In the genomic region with DNA sequence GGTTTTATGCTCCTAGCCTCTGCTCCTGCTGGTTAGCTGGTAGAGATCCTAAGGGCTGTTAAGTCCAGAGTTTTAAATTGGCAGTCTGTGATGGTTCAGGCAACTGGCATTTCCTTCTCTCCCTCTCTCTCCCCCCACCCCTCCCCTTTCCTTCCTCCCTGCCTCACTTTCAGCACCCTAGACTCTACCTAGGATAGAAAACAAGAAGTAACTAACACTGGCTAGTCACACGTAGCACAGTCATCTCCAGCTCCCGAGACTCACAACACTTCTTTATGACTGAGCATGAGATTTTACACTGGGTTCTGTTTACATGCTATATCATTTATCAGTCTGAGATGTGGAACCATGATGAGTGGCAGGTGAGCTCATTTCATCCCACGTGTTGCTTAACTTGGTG, we compare ENCODE assay signal across 28 mouse cellular contexts. TPM values are rescaled to one million over a fixed set of nuclear protein-coding genes. Genes with fewer than 3 reads are reported as not detected.
DNase-seq lines count a peak whose midpoint lies in the region; ATAC-seq and TF ChIP-seq lines count a peak whose summit lies in the region.
"Had no signal": no experiment of that assay in that cellular context is flagged by ENCODE, and none has a peak within 500 bp of the region (broad histone marks: within the 10 kb centered on the region; RNA-seq: fewer than 3 reads in every experiment).

No protein-coding gene starts in this region.

- no peak for ATAC-seq in intestine, embryonic 14.5 days (replicated peaks; ENCODE audit: low FRiP score, low TSS enrichment, low read depth)
- no peak for ATAC-seq in intestine, embryonic 16.5 days
- 0 out of 2 replicates have a peak, but pooled peaks have one; percentile 22 for ATAC-seq in common myeloid progenitor, adult 5-6 weeks (replicated peaks; ENCODE audit: low read depth, poor library complexity, severe bottlenecking)
- ATAC-seq in stomach, postnatal 0 days (ENCODE audit: low FRiP score, low TSS enrichment) = no peak
- ATAC-seq: activated CD4-positive, CD25-positive, alpha-beta regulatory T cell, adult 4 months; CD4-positive, CD25-positive, alpha-beta regulatory T cell, adult 4 months; forebrain, embryonic 13.5 days; forebrain, embryonic 15.5 days; forebrain, postnatal 0 days; Patski had no signal

- peak; percentile 34 for DNase-seq in intestine, embryonic 14.5 days (ENCODE audit: low spot score)
- DNase-seq in stomach, postnatal 0 days (ENCODE audit: low spot score) = peak; percentile 3
- no peak for DNase-seq in kidney, postnatal 25 days
- DNase-seq: adrenal gland, adult 8-10 months; adrenal gland, postnatal 14 days; adrenal gland, postnatal 36 days; B cell, adult 2 months; cerebellum, adult 11-12 months; cerebellum, adult 8-10 months; cerebellum, adult 9-11 months; cerebellum, postnatal 14 days; cerebellum, postnatal 36 days; forebrain, postnatal 0 days had no signal

- no peaks in the 10 kb centered on the region for H3K27me3 ChIP-seq in intestine, embryonic 14.5 days (replicated peaks; ENCODE audit: control insufficient read depth, insufficient read depth, low read length)
- no peaks in the 10 kb centered on the region for H3K27me3 ChIP-seq in intestine, embryonic 16.5 days (replicated peaks; ENCODE audit: control insufficient read depth, insufficient read depth, low read length)
- no peaks in the 10 kb centered on the region for H3K27me3 ChIP-seq in stomach, postnatal 0 days (ENCODE audit: control insufficient read depth, insufficient read depth, low read length)
- H3K27me3 ChIP-seq: embryonic facial prominence, embryonic 12.5 days; forebrain, embryonic 13.5 days; forebrain, embryonic 15.5 days had no signal

- H3K4me3 ChIP-seq in intestine, embryonic 14.5 days (ENCODE audit: low read depth, low read length) = no peak overlapping the region
- no peak overlapping the region for H3K4me3 ChIP-seq in intestine, embryonic 16.5 days (ENCODE audit: low read length)
- H3K4me3 ChIP-seq in stomach, postnatal 0 days (ENCODE audit: low read depth, low read length) = no peak overlapping the region
- H3K4me3 ChIP-seq: embryonic facial prominence, embryonic 10.5 days; embryonic facial prominence, embryonic 12.5 days; forebrain, embryonic 13.5 days; forebrain, embryonic 15.5 days had no signal

- H3K4me2 ChIP-seq in intestine, embryonic 14.5 days (ENCODE audit: low read length) = no peak overlapping the region
- H3K4me2 ChIP-seq in intestine, embryonic 16.5 days (ENCODE audit: low read depth, low read length) = no peak overlapping the region
- no peak overlapping the region for H3K4me2 ChIP-seq in stomach, postnatal 0 days (replicated peaks; ENCODE audit: low read depth)
- H3K4me2 ChIP-seq: embryonic facial prominence, embryonic 12.5 days; forebrain, embryonic 13.5 days; forebrain, embryonic 15.5 days had no signal

- no peaks in the 10 kb centered on the region for H3K36me3 ChIP-seq in intestine, embryonic 14.5 days (ENCODE audit: control insufficient read depth, insufficient read depth, low read length)
- no peaks in the 10 kb centered on the region for H3K36me3 ChIP-seq in intestine, embryonic 16.5 days (ENCODE audit: control insufficient read depth, insufficient read depth, low read length)
- H3K36me3 ChIP-seq in stomach, postnatal 0 days (ENCODE audit: control insufficient read depth, insufficient read depth, low read length) = no peaks in the 10 kb centered on the region
- H3K36me3 ChIP-seq: embryonic facial prominence, embryonic 10.5 days; embryonic facial prominence, embryonic 12.5 days; forebrain, embryonic 15.5 days; G1E had no signal

- TF ChIP-seq CTCF in stomach, postnatal 0 days (IDR thresholded peaks at IDR 0.05; ENCODE audit: low read depth) = no peak

- no peaks in the 10 kb centered on the region for H3K4me1 ChIP-seq in intestine, embryonic 14.5 days (replicated peaks; ENCODE audit: control insufficient read depth, insufficient read depth, low read length)
- H3K4me1 ChIP-seq in intestine, embryonic 16.5 days (ENCODE audit: control insufficient read depth, insufficient read depth, low read length) = no peaks in the 10 kb centered on the region
- no peaks in the 10 kb centered on the region for H3K4me1 ChIP-seq in stomach, postnatal 0 days (replicated peaks; ENCODE audit: control insufficient read depth, insufficient read depth)
- H3K4me1 ChIP-seq: embryonic facial prominence, embryonic 10.5 days; embryonic facial prominence, embryonic 12.5 days; forebrain, embryonic 13.5 days; forebrain, embryonic 15.5 days had no signal

- no peaks in the 10 kb centered on the region for H3K9me3 ChIP-seq in intestine, embryonic 14.5 days (ENCODE audit: control insufficient read depth, low read length)
- H3K9me3 ChIP-seq in intestine, embryonic 16.5 days (ENCODE audit: control insufficient read depth, low read length) = no peaks in the 10 kb centered on the region
- no peaks in the 10 kb centered on the region for H3K9me3 ChIP-seq in stomach, postnatal 0 days (ENCODE audit: control insufficient read depth, low read length)
- H3K9me3 ChIP-seq: G1E had no signal

- no peak overlapping the region for H3K27ac ChIP-seq in intestine, embryonic 14.5 days (ENCODE audit: low read depth)
- no peak overlapping the region for H3K27ac ChIP-seq in intestine, embryonic 16.5 days (ENCODE audit: low read length)
- H3K27ac ChIP-seq in stomach, postnatal 0 days (replicated peaks) = no peak overlapping the region
- H3K27ac ChIP-seq: embryonic facial prominence, embryonic 10.5 days; embryonic facial prominence, embryonic 12.5 days; forebrain, embryonic 13.5 days; forebrain, embryonic 15.5 days had no signal

- no peak for TF ChIP-seq EP300 in stomach, postnatal 0 days (optimal IDR thresholded peaks at IDR 0.05)

- WGBS in intestine, embryonic 14.5 days = 90% methylated on average over 3 of the region's 3 CpGs
- WGBS in intestine, embryonic 16.5 days = 78% methylated on average over 3 of the region's 3 CpGs
- WGBS in stomach, postnatal 0 days = 84% methylated on average over 3 of the region's 3 CpGs

- no peak overlapping the region for H3K9ac ChIP-seq in intestine, embryonic 14.5 days (ENCODE audit: low read length)
- no peak overlapping the region for H3K9ac ChIP-seq in intestine, embryonic 16.5 days (ENCODE audit: low read depth, low read length)
- no peak overlapping the region for H3K9ac ChIP-seq in stomach, postnatal 0 days (ENCODE audit: low read length)
- H3K9ac ChIP-seq: embryonic facial prominence, embryonic 12.5 days; forebrain, embryonic 13.5 days; forebrain, embryonic 15.5 days; forebrain, postnatal 0 days had no signal

RNA-seq across cellular contexts. Expression of a gene that starts 16.2 kb away (rescaled TPM):
- polyA plus RNA-seq in intestine, embryonic 14.5 days (2014; fragmentation: Nextera tagmentation; extraction: Ambion mirVana) = not detected in 2 replicates
- polyA plus RNA-seq in intestine, embryonic 16.5 days (2015; fragmentation: Nextera tagmentation; extraction: Ambion mirVana) = not detected in 2 replicates
- total RNA-seq in common myeloid progenitor, adult 5-6 weeks (2017) = not detected in 2 replicates
- not detected in 2 replicates for polyA plus RNA-seq in stomach, postnatal 0 days (2015; fragmentation: Nextera tagmentation; extraction: Ambion mirVana)
- total RNA-seq: adrenal gland, adult 18-20 months; adrenal gland, adult 8-10 months; adrenal gland, postnatal 14 days; adrenal gland, postnatal 36 days; CH12.LX; forebrain, postnatal 0 days had no signal
- polyA plus RNA-seq: activated CD4-positive, CD25-positive, alpha-beta regulatory T cell, adult 4 months; CD4-positive, CD25-positive, alpha-beta regulatory T cell, adult 4 months; cortical plate, adult 2 months; embryonic facial prominence, embryonic 10.5 days; embryonic facial prominence, embryonic 12.5 days; embryonic facial prominence, embryonic 14.5 days; forebrain, embryonic 11.5 days; forebrain, embryonic 13.5 days; forebrain, embryonic 15.5 days; forebrain, postnatal 0 days; G1E; Patski had no signal

Comparison
In these comparisons a context has a peak if more than half of its experiments do, and no peak if none do; other contexts are left out.
1. DNase-seq: peak in intestine, embryonic 14.5 days (single experiment) and stomach, postnatal 0 days (single experiment); none in kidney, postnatal 25 days (0 of 2).